Mouse (Mus musculus) limb, embryonic 13.5 days (tissue): ENCODE measurements around the gene Vwa8. TPM values are rescaled to one million over a fixed set of nuclear protein-coding genes. Genes with fewer than 3 reads are reported as not detected.

Experiments used
- ATAC-seq: fragments of 200-750 bp; cut with Nextera tagmentation; 2 replicates; pipeline ENCODE4 v1.8.0; 2017; ENCODE audit warnings: low read depth, moderate number of reproducible peaks, moderate TSS enrichment; ENCODE audit not compliant: low FRiP score
- H3K27ac ChIP-seq: fragments of 300-500 bp; sonication (generic); 2 replicates; pipeline ENCODE4 v1.5.1; 2015; ENCODE audit warnings: inconsistent platforms, mild to moderate bottlenecking, moderate library complexity
- H3K27me3 ChIP-seq: fragments of 300-500 bp; sonication (generic); 2 replicates; pipeline ENCODE4 v1.6.1; 2015; ENCODE audit warnings: mild to moderate bottlenecking, inconsistent platforms
- H3K36me3 ChIP-seq: fragments of 300-500 bp; sonication (generic); 2 replicates; pipeline ENCODE4 v1.6.1; 2015; ENCODE audit warnings: inconsistent platforms, mild to moderate bottlenecking, moderate library complexity
- H3K4me1 ChIP-seq: fragments of 300-500 bp; sonication (generic); 2 replicates; pipeline ENCODE4 v1.6.1; 2015; ENCODE audit warnings: inconsistent platforms
- H3K4me2 ChIP-seq: fragments of 300-500 bp; sonication (generic); replicated peaks from 2 replicates; pipeline ENCODE4 v1.6.1; 2015; ENCODE audit warnings: inconsistent platforms, mild to moderate bottlenecking, moderate library complexity
- H3K4me3 ChIP-seq: fragments of 300-500 bp; sonication (generic); 2 replicates; pipeline ENCODE4 v1.5.1; 2015; ENCODE audit warnings: moderate library complexity, mild to moderate bottlenecking, inconsistent platforms
- H3K9ac ChIP-seq: fragments of 300-500 bp; sonication (generic); 2 replicates; pipeline ENCODE4 v1.6.1; 2015; ENCODE audit warnings: mild to moderate bottlenecking, inconsistent platforms
- H3K9me3 ChIP-seq: fragments of 300-500 bp; sonication (generic); 2 replicates; pipeline ENCODE4 v1.6.1; 2016; ENCODE audit warnings: inconsistent platforms
- WGBS: fragments of 180-500 bp; shearing (Covaris S2); methylation state at CpG from one replicate; pipeline ENCODE4 v1.1.7; 2015; 5-methylcytosine and 5-hydroxymethylcytosine counted together
- polyA plus RNA-seq: library from polyadenylated mRNA; unstranded; fragments of >200 nt; fragmentation: Nextera tagmentation; extraction: Ambion mirVana; gene quantifications from 2 replicates; pipeline ENCODE4 v1.2.1, GENCODE M21; 2015

The Vwa8 gene
- polyA plus RNA-seq, 1 experiment from 2014 or later: 11.2 TPM

GRCm38 (mm10) chr14:79226056-79226455, 377.2 kb downstream of the Vwa8 start:
- peaks cover 12% of the 10 kb centered on the region; the same call in 1 of the 2 replicates for H3K4me1 ChIP-seq
- ATAC-seq: no peak
- no peaks in the 10 kb centered on the region for H3K36me3 ChIP-seq
- no peak overlapping the region for H3K27ac ChIP-seq
- H3K9me3 ChIP-seq: no peaks in the 10 kb centered on the region
- WGBS: 69% methylated on average over 9 of the region's 9 CpGs
- no peak overlapping the region for H3K4me3 ChIP-seq
- no peak overlapping the region for H3K9ac ChIP-seq
- no peak overlapping the region for H3K4me2 ChIP-seq
- no peaks in the 10 kb centered on the region for H3K27me3 ChIP-seq

DNA sequence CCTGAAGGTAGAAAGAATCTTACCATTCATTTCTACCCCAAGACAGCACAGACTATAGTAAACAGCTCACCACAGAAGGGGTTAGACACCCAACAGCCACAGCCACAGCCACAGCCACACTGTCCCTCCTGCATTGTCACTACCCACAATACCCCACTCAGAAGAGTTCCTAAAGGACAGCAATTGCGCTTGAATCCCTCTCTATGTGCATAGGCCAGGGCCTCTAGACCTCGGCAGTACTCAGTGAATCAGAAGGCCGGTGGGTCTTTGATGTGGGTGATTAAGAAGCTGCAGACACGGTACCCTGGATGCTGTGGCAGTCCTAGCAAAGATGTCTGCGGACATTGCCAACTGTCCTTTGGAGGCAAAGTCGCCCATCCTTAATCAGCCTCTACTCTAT, 377.9 kb downstream of the Vwa8 start:
- no peak overlapping the region for H3K4me3 ChIP-seq
- H3K9ac ChIP-seq: no peak overlapping the region
- H3K27me3 ChIP-seq: no peaks in the 10 kb centered on the region
- no peaks in the 10 kb centered on the region for H3K36me3 ChIP-seq
- WGBS: 69% methylated on average over 6 of the region's 6 CpGs
- H3K4me2 ChIP-seq: no peak overlapping the region
- H3K4me1 ChIP-seq: peaks cover 12% of the 10 kb centered on the region; the same call in 1 of the 2 replicates
- ATAC-seq: no peak
- H3K9me3 ChIP-seq: no peaks in the 10 kb centered on the region
- H3K27ac ChIP-seq: no peak overlapping the region

- ATAC-seq: no peak
- Histone ChIP-seq H3K4me3 (no peak overlapping the region), H3K4me2 (no peak overlapping the region), H3K36me3 (no peaks in the 10 kb centered on the region), H3K9ac (no peak overlapping the region), H3K27me3 (no peaks in the 10 kb centered on the region), H3K9me3 (no peaks in the 10 kb centered on the region), H3K27ac (no peak overlapping the region), H3K4me1 (peaks cover 12% of the 10 kb centered on the region; the same call in 1 of the 2 replicates)
- WGBS: 50% methylated on average over 4 of the region's 4 CpGs
Observed at GRCm38 (mm10) chr14:79227955-79228354, 379.1 kb downstream of the Vwa8 start.

DNA sequence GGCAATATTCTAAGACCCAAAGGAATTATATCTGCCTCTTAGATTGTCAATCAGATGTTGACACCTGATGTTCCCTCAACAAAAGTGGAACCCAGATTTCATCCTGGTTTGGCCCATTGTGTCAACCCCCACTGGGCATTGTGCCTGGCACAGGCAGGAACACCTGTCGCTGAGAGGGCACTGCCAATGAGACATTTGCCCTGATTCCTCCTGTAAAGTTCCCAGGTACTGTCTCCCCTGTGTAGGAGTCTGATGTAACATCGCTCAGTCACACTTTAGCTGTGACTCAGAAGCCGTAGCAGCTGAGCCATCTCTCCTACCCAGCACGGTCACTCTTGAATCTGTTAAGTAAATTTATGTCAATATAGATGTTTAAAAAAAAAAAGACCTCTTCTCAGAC, 382.8 kb downstream of the Vwa8 start:
- Histone ChIP-seq H3K27me3 (no peaks in the 10 kb centered on the region), H3K9me3 (no peaks in the 10 kb centered on the region), H3K4me2 (no peak overlapping the region), H3K9ac (no peak overlapping the region), H3K27ac (no peak overlapping the region), H3K36me3 (no peaks in the 10 kb centered on the region), H3K4me3 (no peak overlapping the region), H3K4me1 (peaks cover 12% of the 10 kb centered on the region; the same call in 1 of the 2 replicates)
- no peak for ATAC-seq
- WGBS: 90% methylated on average over 4 of the region's 4 CpGs

- Histone ChIP-seq H3K36me3 (no peaks in the 10 kb centered on the region), H3K9me3 (no peaks in the 10 kb centered on the region), H3K4me2 (no peak overlapping the region), H3K9ac (no peak overlapping the region), H3K4me3 (no peak overlapping the region), H3K27me3 (no peaks in the 10 kb centered on the region), H3K4me1 (peaks cover 9% of the 10 kb centered on the region; the same call in 1 of the 2 replicates), H3K27ac (no peak overlapping the region)
- 91% methylated on average over 5 of the region's 5 CpGs for WGBS
- ATAC-seq: no peak
Observed at GRCm38 (mm10) chr14:79233697-79234096, 384.8 kb downstream of the Vwa8 start.

- no peaks in the 10 kb centered on the region for H3K27me3 ChIP-seq
- H3K27ac ChIP-seq: no peak overlapping the region
- no peak overlapping the region for H3K4me2 ChIP-seq
- H3K9me3 ChIP-seq: no peaks in the 10 kb centered on the region
- no peak overlapping the region for H3K9ac ChIP-seq
- 92% methylated on average over 2 of the region's 2 CpGs for WGBS
- H3K4me1 ChIP-seq: peaks cover under 1% of the 10 kb centered on the region; the same call in 1 of the 2 replicates
- no peaks in the 10 kb centered on the region for H3K36me3 ChIP-seq
- ATAC-seq: no peak
- H3K4me3 ChIP-seq: no peak overlapping the region
Observed at GRCm38 (mm10) chr14:79234513-79234912, 385.7 kb downstream of the Vwa8 start.

- Histone ChIP-seq H3K27me3 (no peaks in the 10 kb centered on the region), H3K4me3 (no peak overlapping the region), H3K4me2 (no peak overlapping the region), H3K27ac (no peak overlapping the region), H3K9me3 (no peaks in the 10 kb centered on the region), H3K4me1 (no peaks in the 10 kb centered on the region), H3K36me3 (no peaks in the 10 kb centered on the region), H3K9ac (no peak overlapping the region)
- ATAC-seq: no peak
- 70% methylated on average over 5 of the region's 5 CpGs for WGBS
Observed at GRCm38 (mm10) chr14:79235157-79235556, 386.3 kb downstream of the Vwa8 start.

DNA sequence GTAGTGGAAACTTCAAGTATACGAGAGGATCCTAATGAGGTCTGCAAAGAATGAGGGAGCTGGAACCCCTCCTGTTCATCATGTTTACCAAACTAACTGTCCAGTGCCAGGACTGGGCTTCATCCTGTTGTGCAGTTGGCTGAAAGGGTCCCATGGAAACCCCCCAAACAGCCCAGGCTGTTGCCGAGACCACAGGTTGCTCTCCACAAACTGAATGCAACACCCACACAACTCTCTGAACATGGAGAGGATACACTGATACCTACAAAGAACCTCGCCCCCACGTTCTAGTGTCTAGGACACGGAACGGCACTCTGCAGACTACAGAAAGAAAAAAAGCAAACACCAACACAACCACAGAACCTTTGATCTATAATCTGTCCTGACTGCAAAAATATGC, 387.4 kb downstream of the Vwa8 start:
- Histone ChIP-seq H3K4me3 (no peak overlapping the region), H3K4me2 (no peak overlapping the region), H3K36me3 (no peaks in the 10 kb centered on the region), H3K4me1 (0 out of 2 replicates have a peak, but pooled peaks cover 5% of the 10 kb centered on the region), H3K9me3 (no peaks in the 10 kb centered on the region), H3K27me3 (no peaks in the 10 kb centered on the region), H3K9ac (no peak overlapping the region), H3K27ac (no peak overlapping the region)
- no peak for ATAC-seq
- 78% methylated on average over 6 of the region's 6 CpGs for WGBS

DNA sequence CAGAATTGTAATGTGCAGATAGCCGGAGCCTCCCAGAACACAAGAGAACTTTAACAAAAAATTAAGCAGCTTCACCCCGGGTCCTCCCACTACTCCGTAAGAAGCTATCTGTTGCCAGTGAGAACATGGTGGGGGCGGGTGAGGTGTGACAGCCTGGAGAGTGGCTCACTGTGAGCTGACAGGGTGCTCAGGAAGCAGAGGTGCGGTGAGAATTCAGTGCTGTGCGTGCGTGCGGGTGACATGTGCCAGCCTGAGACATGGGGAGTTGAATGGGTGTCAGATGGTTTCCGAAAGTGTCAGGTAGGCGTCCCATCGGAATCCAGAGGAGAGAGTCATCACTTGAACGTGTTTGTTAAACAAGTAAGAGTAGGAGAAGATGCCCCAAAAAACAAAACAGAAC, 390.6 kb downstream of the Vwa8 start:
- WGBS: 94% methylated on average over 12 of the region's 12 CpGs
- no peaks in the 10 kb centered on the region for H3K9me3 ChIP-seq
- no peaks in the 10 kb centered on the region for H3K36me3 ChIP-seq
- H3K4me1 ChIP-seq: peaks cover 17% of the 10 kb centered on the region; the same call in 1 of the 2 replicates
- H3K27ac ChIP-seq: no peak overlapping the region
- no peak overlapping the region for H3K4me3 ChIP-seq
- no peak for ATAC-seq
- no peaks in the 10 kb centered on the region for H3K27me3 ChIP-seq
- H3K9ac ChIP-seq: no peak overlapping the region
- H3K4me2 ChIP-seq: no peak overlapping the region

- Histone ChIP-seq H3K4me2 (no peak overlapping the region), H3K27me3 (no peaks in the 10 kb centered on the region), H3K4me1 (peaks cover 20% of the 10 kb centered on the region; the same call in 1 of the 2 replicates), H3K4me3 (no peak overlapping the region), H3K27ac (no peak overlapping the region), H3K36me3 (no peaks in the 10 kb centered on the region), H3K9me3 (no peaks in the 10 kb centered on the region), H3K9ac (no peak overlapping the region)
- WGBS: 42% methylated on average over 4 of the region's 4 CpGs
- ATAC-seq: no peak; the same call in 1 of the 2 replicates
Observed at GRCm38 (mm10) chr14:79241057-79241570, 392.3 kb downstream of the Vwa8 start.

DNA sequence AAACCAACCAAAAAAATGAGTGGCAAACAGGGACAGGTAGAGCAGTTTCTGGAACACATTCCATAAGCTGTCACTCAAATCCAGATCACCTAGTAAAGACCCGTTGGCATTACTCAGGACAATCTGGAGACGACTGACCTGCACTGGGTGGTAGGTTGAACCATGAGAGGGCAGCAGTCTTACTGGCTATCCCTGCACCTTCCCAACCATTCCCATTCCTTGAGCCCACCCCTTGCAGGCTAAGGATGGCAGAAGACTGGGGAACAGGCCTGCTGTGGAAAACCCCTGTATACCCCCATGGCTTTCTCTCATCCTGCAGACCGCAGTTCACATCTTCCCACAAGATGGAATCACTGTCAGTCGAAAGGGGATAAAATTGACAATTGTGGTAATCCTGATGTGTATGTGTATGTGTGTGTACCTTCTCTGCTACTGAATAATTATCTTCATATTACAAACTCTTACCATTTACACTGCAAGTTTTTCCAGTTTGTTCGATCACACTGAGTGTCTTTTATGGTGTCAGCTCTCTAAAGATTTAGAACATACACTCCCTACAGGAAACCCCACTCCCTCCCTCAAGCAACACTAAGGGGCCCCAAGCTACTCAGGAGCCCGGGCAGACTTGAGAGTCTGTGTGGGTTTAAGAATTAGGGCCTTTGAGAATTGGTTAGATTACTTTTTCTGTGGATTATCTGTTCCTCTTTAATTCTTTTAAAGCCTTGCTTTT, 393.0 kb downstream of the Vwa8 start:
- no peak overlapping the region for H3K9ac ChIP-seq
- no peaks in the 10 kb centered on the region for H3K9me3 ChIP-seq
- 61% methylated on average over 6 of the region's 6 CpGs for WGBS
- H3K4me3 ChIP-seq: no peak overlapping the region
- H3K27ac ChIP-seq: no peak overlapping the region
- H3K4me2 ChIP-seq: no peak overlapping the region
- no peaks in the 10 kb centered on the region for H3K27me3 ChIP-seq
- H3K36me3 ChIP-seq: no peaks in the 10 kb centered on the region
- ATAC-seq: no peak
- peaks cover 20% of the 10 kb centered on the region; the same call in 1 of the 2 replicates for H3K4me1 ChIP-seq

DNA sequence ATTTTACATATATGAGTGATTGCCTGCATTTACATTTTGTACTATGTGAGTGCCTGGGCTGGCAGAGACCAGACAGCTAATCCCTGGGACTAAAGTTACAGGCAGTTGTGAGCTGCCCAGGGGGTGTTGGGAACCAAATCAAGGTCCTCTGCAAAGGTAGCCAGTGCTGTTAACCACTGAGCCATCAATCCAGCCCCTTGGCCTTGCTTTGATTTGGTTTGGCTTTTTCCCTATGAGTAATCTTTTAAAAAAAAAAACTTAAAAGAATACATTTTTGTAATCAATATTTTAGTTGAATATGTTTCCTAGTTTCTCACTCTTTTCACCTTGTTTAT, 393.5 kb downstream of the Vwa8 start:
- Histone ChIP-seq H3K9me3 (no peaks in the 10 kb centered on the region), H3K27ac (no peak overlapping the region), H3K4me1 (peaks cover 20% of the 10 kb centered on the region; the same call in 1 of the 2 replicates), H3K27me3 (no peaks in the 10 kb centered on the region), H3K9ac (no peak overlapping the region), H3K4me2 (no peak overlapping the region), H3K4me3 (no peak overlapping the region), H3K36me3 (no peaks in the 10 kb centered on the region)
- ATAC-seq: no peak
